Mouse (Mus musculus): ENCODE measurements around the gene Gm10663. TPM values are rescaled to one million over a fixed set of nuclear protein-coding genes. Genes with fewer than 3 reads are reported as not detected.

The Gm10663 gene
- not detected in 2 replicates for polyA plus RNA-seq (2012; rRNA removed)

GRCm38 (mm10) chr8:65074733-65075132, at the start of gene Gm10663:
Gm10663 (plus strand) TSS chr8:65075033.

GRCm38 (mm10) chr8:65037117-65037533, 37.7 kb upstream of the Gm10663 start, which contains the start of gene Apela:
Apela (minus strand) TSS chr8:65037336.

Other genes starting within 250 kb of the Gm10663 start
- 6.5 and 7.9 TPM in 2 replicates for gene Klhl2, start 225.0 kb upstream of the Gm10663 start, polyA plus RNA-seq (2012; rRNA removed)
- 8.8 and 9.6 TPM in 2 replicates for gene Tmem192, start 127.8 kb upstream of the Gm10663 start, polyA plus RNA-seq (2012; rRNA removed)
- gene Trim75, start 87.2 kb upstream of the Gm10663 start, polyA plus RNA-seq (2012; rRNA removed) = not detected in 2 replicates
- not detected in 2 replicates for gene Trim61, start 56.5 kb upstream of the Gm10663 start, polyA plus RNA-seq (2012; rRNA removed)
- gene Trim60, start 56.4 kb upstream of the Gm10663 start, polyA plus RNA-seq (2012; rRNA removed) = not detected in 2 replicates
- gene Apela, start 37.7 kb upstream of the Gm10663 start, polyA plus RNA-seq (2012; rRNA removed) = 0.45 and 0.58 TPM in 2 replicates
- 0.06 and 0.13 TPM in 2 replicates for gene BC030870, start 54.5 kb downstream of the Gm10663 start, polyA plus RNA-seq (2012; rRNA removed)